ENCODE assay signal across 15 mouse cellular contexts in genomic region chr13:98518341-98518740, GRCm38 (mm10). TPM values are rescaled to one million over a fixed set of nuclear protein-coding genes. Genes with fewer than 3 reads are reported as not detected.
DNase-seq lines count a peak whose midpoint lies in the region; ATAC-seq and TF ChIP-seq lines count a peak whose summit lies in the region.
"Had no signal": no experiment of that assay in that cellular context is flagged by ENCODE, and none has a peak within 500 bp of the region (broad histone marks: within the 10 kb centered on the region; RNA-seq: fewer than 3 reads in every experiment).

No protein-coding gene starts in this region.

- H3K4me1 ChIP-seq in kidney, embryonic 14.5 days (ENCODE audit: control insufficient read depth, insufficient read depth, low read length), result peaks cover 3% of the 10 kb centered on the region; the same call in 1 of the 2 replicates
- H3K4me1 ChIP-seq in limb, embryonic 14.5 days (ENCODE audit: control insufficient read depth, insufficient read depth, low read length), result peaks cover 4% of the 10 kb centered on the region; the same call in 1 of the 2 replicates

- no peak for TF ChIP-seq POLR2A in limb, embryonic 14.5 days (IDR thresholded peaks at IDR 0.05; ENCODE audit: borderline replicate concordance, extremely low read depth, insufficient read depth, insufficient read length)

- 18% methylated on average over 11 of the region's 11 CpGs for WGBS in kidney, embryonic 14.5 days
- WGBS in limb, embryonic 14.5 days, result 6% methylated on average over 11 of the region's 11 CpGs

- ATAC-seq in kidney, embryonic 14.5 days (ENCODE audit: low FRiP score, low TSS enrichment), result peak; percentile 72; the same call in 1 of the 2 replicates
- ATAC-seq in limb, embryonic 14.5 days (ENCODE audit: low FRiP score, low read depth), result peak; percentile 30; the same call in 1 of the 2 replicates

- peak overlapping the region; percentile 13; the same call in 1 of the 2 replicates for H3K9ac ChIP-seq in kidney, embryonic 14.5 days (ENCODE audit: low read depth, low read length)
- no peak overlapping the region for H3K9ac ChIP-seq in limb, embryonic 14.5 days (ENCODE audit: low read depth, low read length, severe bottlenecking)

- no peaks in the 10 kb centered on the region for H3K36me3 ChIP-seq in kidney, embryonic 14.5 days (ENCODE audit: control insufficient read depth, insufficient read depth, low read length)
- H3K36me3 ChIP-seq in limb, embryonic 14.5 days (ENCODE audit: control insufficient read depth, insufficient read depth, low read length), result no peaks in the 10 kb centered on the region

- H3K27ac ChIP-seq in kidney, embryonic 14.5 days (ENCODE audit: low read depth, low read length), result no peak overlapping the region
- no peak overlapping the region for H3K27ac ChIP-seq in limb, embryonic 14.5 days (replicated peaks; ENCODE audit: low read depth, low read length)
- H3K27ac ChIP-seq: left cerebral cortex, adult 2 months had no signal

- no peak overlapping the region for H3K4me3 ChIP-seq in kidney, embryonic 14.5 days (ENCODE audit: low read length)
- H3K4me3 ChIP-seq in limb, embryonic 14.5 days (replicated peaks; ENCODE audit: low read length), result no peak overlapping the region
- H3K4me3 ChIP-seq: left cerebral cortex, adult 2 months had no signal

- DNase-seq in embryo, embryonic 10 days (ENCODE audit: low spot score), result peak; percentile 65
- no peak for DNase-seq in embryo, embryonic 9.5 days (ENCODE audit: extremely low spot score)
- DNase-seq in kidney, postnatal 14 days, result no peak
- DNase-seq in embryo, embryonic 10.5 days (ENCODE audit: low spot score), result peak; percentile 58
- DNase-seq in limb, embryonic 14.5 days (ENCODE audit: low spot score), result no peak
- no peak for DNase-seq in thymus, adult 18-20 months
- DNase-seq in adrenal gland, postnatal 14 days, result no peak
- DNase-seq: adrenal gland, adult 2 months; cerebellum, postnatal 10 days; gastrocnemius, postnatal 10 days; kidney, adult 2 months; lung, adult 2 months; thymus, postnatal 4 days had no signal

- H3K27me3 ChIP-seq in kidney, embryonic 14.5 days (ENCODE audit: control insufficient read depth, insufficient read depth, low read length), result 0 out of 2 replicates have a peak, but pooled peaks cover 3% of the 10 kb centered on the region
- no peaks in the 10 kb centered on the region for H3K27me3 ChIP-seq in limb, embryonic 14.5 days (ENCODE audit: control insufficient read depth, insufficient read depth, low read length)

- no peak overlapping the region; the same call in 1 of the 2 replicates for H3K4me2 ChIP-seq in kidney, embryonic 14.5 days (replicated peaks; ENCODE audit: low read depth, low read length)
- H3K4me2 ChIP-seq in limb, embryonic 14.5 days (replicated peaks; ENCODE audit: low read depth, low read length, severe bottlenecking), result peak overlapping the region; percentile 26; the same call in 1 of the 2 replicates

- peaks cover 3% of the 10 kb centered on the region; the same call in 1 of the 2 replicates for H3K9me3 ChIP-seq in kidney, embryonic 14.5 days (ENCODE audit: control insufficient read depth, low read length)
- peaks cover 9% of the 10 kb centered on the region; the same call in 1 of the 2 replicates for H3K9me3 ChIP-seq in limb, embryonic 14.5 days (ENCODE audit: control insufficient read depth, low read length)

RNA-seq across cellular contexts. Expression of gene Gm10320, which starts 26.5 kb away (rescaled TPM):
- polyA plus RNA-seq in kidney, embryonic 14.5 days (2014; fragmentation: Nextera tagmentation; extraction: Ambion mirVana), result 1.2 TPM in 2 replicates
- 1.3 and 1.6 TPM in 2 replicates for polyA plus RNA-seq in limb, embryonic 14.5 days (2012; rRNA removed)
- polyA plus RNA-seq in limb, embryonic 14.5 days (2014; fragmentation: Nextera tagmentation; extraction: Ambion mirVana), result 0.84 and 2.3 TPM in 2 replicates
- total RNA-seq in adrenal gland, postnatal 14 days (2021), result not detected in 2 replicates
- total RNA-seq: adrenal gland, adult 2 months; gastrocnemius, postnatal 10 days; left cerebral cortex, adult 2 months had no signal

Comparison
In these comparisons a context has a peak if more than half of its experiments do, and no peak if none do; other contexts are left out.
1. DNase-seq: peak in embryo, embryonic 10 days (single experiment) and embryo, embryonic 10.5 days (single experiment); none in embryo, embryonic 9.5 days (single experiment), kidney, postnatal 14 days (single experiment), limb, embryonic 14.5 days (single experiment), thymus, adult 18-20 months (0 of 2) and adrenal gland, postnatal 14 days (single experiment).